Mouse (Mus musculus): ENCODE data around the gene Eefsec. TPM values are rescaled to one million over a fixed set of nuclear protein-coding genes. Genes with fewer than 3 reads are reported as not detected.

Eefsec gene
- polyA plus RNA-seq, 1 experiment from 2014 or later: 37.7 TPM

DNA sequence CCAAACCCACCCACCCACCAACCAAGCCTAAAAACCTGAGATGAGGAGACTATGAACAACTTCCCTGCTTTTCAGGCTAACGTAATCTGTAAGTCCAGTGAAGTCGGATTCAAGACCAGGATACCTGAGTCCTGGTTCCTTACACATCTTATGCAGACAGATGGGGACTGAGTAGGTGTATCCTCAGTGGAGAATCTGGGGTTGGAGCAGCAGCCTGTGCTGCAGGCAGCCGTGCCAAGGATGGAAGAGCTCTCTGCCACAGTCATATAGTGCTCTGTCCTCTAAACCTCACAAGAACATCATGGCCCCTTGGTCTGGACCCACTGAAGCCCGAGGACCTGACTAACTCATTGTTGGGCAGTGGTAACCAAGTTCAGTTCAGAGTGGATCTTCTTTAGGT is 169.1 kb downstream of the Eefsec start:
- Histone ChIP-seq H3K4me3 (no peak overlapping the region), H3K4me1 (peaks cover 9% of the 10 kb centered on the region; the same call in 1 of the 2 replicates), H3K9ac (no peak overlapping the region), H3K27me3 (no peaks in the 10 kb centered on the region), H3K36me3 (no peaks in the 10 kb centered on the region), H3K9me3 (no peaks in the 10 kb centered on the region), H3K4me2 (no peak overlapping the region), H3K27ac (no peak overlapping the region)
- WGBS: 90% methylated on average over 4 of the region's 4 CpGs
- ATAC-seq (ENCODE audit: borderline replicate concordance, extremely low read depth, low FRiP score, low TSS enrichment): no peak

DNA sequence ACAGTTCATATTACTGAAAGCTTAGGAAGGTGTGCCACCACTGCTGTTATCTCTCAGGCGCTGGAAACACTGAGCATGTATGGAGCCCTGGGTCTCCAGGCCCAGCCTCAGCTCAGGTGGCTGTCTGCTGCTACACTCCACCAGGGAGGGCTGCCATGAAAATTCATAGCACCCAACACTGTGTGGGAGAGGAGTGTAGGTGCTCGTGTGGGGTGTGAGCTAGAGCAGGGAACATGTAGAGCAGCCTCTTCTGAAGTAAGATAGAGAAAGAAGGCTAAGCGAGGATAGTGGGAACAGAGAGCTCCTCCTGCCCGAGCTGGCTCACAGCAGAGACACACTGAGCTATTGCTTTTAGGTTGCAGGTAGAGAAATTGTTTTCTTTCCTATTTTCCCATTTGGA is 170.1 kb downstream of the Eefsec start:
- H3K27me3 ChIP-seq: no peaks in the 10 kb centered on the region
- peaks cover 9% of the 10 kb centered on the region; the same call in 1 of the 2 replicates for H3K4me1 ChIP-seq
- H3K4me3 ChIP-seq: no peak overlapping the region
- WGBS: 74% methylated on average over 4 of the region's 4 CpGs
- H3K4me2 ChIP-seq: no peak overlapping the region
- ATAC-seq (ENCODE audit: borderline replicate concordance, extremely low read depth, low FRiP score, low TSS enrichment): no peak
- no peaks in the 10 kb centered on the region for H3K9me3 ChIP-seq
- no peak overlapping the region for H3K27ac ChIP-seq
- no peaks in the 10 kb centered on the region for H3K36me3 ChIP-seq
- H3K9ac ChIP-seq: no peak overlapping the region

DNA sequence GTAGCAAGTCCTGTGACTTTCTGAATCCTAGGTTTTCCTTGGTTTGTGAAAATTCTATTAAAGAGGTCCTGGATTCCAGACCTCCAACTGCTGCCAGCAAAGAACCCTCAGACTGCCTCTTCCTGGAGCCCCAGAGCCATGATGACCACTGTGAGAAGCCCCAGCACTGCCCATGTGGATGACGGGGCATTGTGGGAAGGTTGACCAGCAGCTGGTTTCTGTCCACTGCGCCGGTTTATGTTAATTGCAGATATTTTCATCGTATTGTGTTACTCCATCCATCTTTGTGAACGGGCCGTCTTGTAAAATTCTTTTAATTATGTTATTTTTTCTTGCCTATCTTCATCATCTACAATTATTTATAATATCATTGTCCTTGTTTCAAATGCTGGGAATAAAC is 171.7 kb downstream of the Eefsec start:
- no peak overlapping the region for H3K4me2 ChIP-seq
- no peak overlapping the region for H3K9ac ChIP-seq
- ATAC-seq (ENCODE audit: borderline replicate concordance, extremely low read depth, low FRiP score, low TSS enrichment): no peak; the same call in 1 of the 2 replicates
- H3K27ac ChIP-seq: no peak overlapping the region
- H3K4me1 ChIP-seq: peaks cover 9% of the 10 kb centered on the region; the same call in 1 of the 2 replicates
- no peaks in the 10 kb centered on the region for H3K9me3 ChIP-seq
- no peaks in the 10 kb centered on the region for H3K36me3 ChIP-seq
- H3K27me3 ChIP-seq: no peaks in the 10 kb centered on the region
- WGBS: 46% methylated on average over 6 of the region's 6 CpGs
- no peak overlapping the region for H3K4me3 ChIP-seq

DNA sequence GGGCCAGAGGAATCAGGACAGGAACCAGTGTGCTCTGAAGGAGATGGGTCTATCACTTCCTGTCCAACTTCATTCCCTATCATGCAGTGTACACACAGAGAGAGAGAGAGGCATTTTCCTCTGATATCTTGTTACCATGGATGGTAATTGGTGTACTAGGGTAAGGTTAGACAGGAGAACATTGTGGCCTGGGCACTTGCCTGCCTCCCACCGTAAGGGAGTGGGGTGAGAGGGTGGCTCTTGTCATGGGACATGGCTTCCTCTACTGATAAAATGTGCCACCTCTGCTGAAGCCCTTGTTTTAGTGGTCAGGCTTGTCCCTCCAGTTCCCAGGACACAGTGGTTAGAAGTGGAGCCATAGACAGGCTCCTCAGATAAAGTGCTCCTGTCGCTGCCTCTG is 178.4 kb downstream of the Eefsec start:
- Histone ChIP-seq H3K9ac (no peak overlapping the region), H3K4me2 (no peak overlapping the region), H3K27me3 (no peaks in the 10 kb centered on the region), H3K4me3 (no peak overlapping the region), H3K9me3 (no peaks in the 10 kb centered on the region), H3K4me1 (no peaks in the 10 kb centered on the region), H3K36me3 (no peaks in the 10 kb centered on the region), H3K27ac (no peak overlapping the region)
- no peak for ATAC-seq (ENCODE audit: borderline replicate concordance, extremely low read depth, low FRiP score, low TSS enrichment)
- 72% methylated on average over 2 of the region's 2 CpGs for WGBS

DNA sequence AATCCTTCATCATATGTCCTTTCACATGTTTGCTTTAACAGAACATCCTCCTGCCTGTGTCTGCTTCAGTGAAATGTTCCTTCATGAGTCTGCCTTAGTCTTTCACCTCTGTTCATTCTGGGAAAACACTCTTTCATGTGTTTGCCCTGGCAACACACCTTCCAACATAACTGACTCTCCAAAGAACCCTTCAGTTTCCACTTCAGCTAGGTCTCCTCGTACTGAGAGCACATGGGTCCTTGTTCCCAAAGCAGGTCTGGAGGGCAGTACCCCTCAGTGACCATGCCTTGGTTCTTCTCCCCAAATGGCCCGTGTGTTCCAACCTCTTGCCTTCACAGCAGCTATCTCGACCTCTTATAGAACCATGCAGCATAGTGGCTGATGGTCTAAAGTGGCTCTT is 179.3 kb downstream of the Eefsec start:
- no peak for ATAC-seq (ENCODE audit: borderline replicate concordance, extremely low read depth, low FRiP score, low TSS enrichment)
- Histone ChIP-seq H3K4me1 (no peaks in the 10 kb centered on the region), H3K9me3 (no peaks in the 10 kb centered on the region), H3K27me3 (no peaks in the 10 kb centered on the region), H3K4me3 (no peak overlapping the region), H3K36me3 (no peaks in the 10 kb centered on the region), H3K27ac (no peak overlapping the region), H3K4me2 (no peak overlapping the region), H3K9ac (no peak overlapping the region)
- 72% methylated on average over 3 of the region's 3 CpGs for WGBS

DNA sequence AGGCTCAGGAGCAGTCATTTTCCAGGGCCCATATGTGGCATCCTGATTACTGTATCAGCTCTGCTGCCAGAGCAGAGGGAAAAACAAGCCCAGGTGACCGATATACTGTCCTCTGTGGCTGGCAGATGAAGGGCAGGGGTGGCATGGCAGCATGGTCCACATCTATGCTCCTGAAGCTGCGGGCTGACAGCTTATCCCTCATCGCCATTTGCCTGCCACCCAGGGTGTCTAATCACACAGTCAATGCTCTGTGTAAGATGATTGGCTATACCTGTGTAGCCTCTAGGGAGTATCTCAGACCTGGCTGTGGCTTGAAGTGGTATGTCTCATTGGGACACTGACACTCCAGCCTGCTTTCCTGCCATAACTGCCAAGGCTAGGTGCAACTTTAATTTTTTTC is 180.3 kb downstream of the Eefsec start:
- no peak overlapping the region for H3K9ac ChIP-seq
- no peak overlapping the region for H3K4me3 ChIP-seq
- ATAC-seq (ENCODE audit: borderline replicate concordance, extremely low read depth, low FRiP score, low TSS enrichment): no peak
- no peaks in the 10 kb centered on the region for H3K4me1 ChIP-seq
- no peaks in the 10 kb centered on the region for H3K36me3 ChIP-seq
- H3K9me3 ChIP-seq: no peaks in the 10 kb centered on the region
- no peak overlapping the region for H3K27ac ChIP-seq
- no peaks in the 10 kb centered on the region for H3K27me3 ChIP-seq
- 75% methylated on average over 3 of the region's 3 CpGs for WGBS
- H3K4me2 ChIP-seq: no peak overlapping the region

DNA sequence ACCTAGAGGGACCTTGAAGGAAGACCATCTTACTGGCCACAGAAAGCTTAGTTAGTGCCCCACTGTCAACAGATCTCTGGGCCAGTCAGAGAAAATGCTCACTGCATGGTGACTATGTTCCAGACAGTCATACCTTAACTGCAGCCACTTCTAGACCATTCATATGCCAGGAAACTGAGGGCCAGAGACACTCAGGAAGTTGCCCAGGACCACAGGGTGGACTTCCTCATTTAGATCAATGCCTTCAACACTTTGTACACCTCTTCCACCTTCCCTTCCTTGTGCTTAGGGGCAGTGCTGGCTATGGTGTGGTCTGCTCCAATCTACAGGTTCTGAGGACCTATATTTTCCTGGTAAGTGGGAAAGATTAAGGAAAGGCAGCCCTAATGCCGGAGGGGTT is 181.0 kb downstream of the Eefsec start:
- H3K36me3 ChIP-seq: no peaks in the 10 kb centered on the region
- WGBS: 96% methylated on average over 1 of the region's 1 CpGs
- H3K27ac ChIP-seq: no peak overlapping the region
- H3K4me3 ChIP-seq: no peak overlapping the region
- H3K27me3 ChIP-seq: no peaks in the 10 kb centered on the region
- no peaks in the 10 kb centered on the region for H3K4me1 ChIP-seq
- no peaks in the 10 kb centered on the region for H3K9me3 ChIP-seq
- no peak overlapping the region for H3K9ac ChIP-seq
- H3K4me2 ChIP-seq: no peak overlapping the region
- no peak for ATAC-seq (ENCODE audit: borderline replicate concordance, extremely low read depth, low FRiP score, low TSS enrichment)

DNA sequence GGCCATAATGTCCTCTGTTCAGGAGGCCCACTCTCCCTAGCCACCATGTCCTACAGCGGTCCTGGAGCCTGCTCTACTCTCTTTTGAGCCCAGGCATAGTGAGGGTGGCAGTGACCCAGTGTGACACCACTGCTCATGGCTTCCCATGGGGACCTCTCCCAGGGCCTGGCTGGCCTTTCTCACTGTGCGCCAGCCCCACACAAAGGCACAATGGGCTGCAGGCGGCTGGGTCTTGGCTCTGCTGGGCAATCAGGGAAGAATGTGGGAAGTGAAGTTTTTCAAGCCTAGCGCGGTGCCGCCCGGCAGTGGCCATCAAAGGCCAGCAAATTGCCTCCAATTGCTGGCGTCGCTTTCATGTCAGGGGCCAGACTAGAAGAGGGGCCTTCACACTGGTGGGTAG is 184.2 kb downstream of the Eefsec start:
- Histone ChIP-seq H3K27me3 (no peaks in the 10 kb centered on the region), H3K36me3 (no peaks in the 10 kb centered on the region), H3K4me2 (no peak overlapping the region), H3K4me3 (no peak overlapping the region), H3K9ac (no peak overlapping the region), H3K4me1 (no peaks in the 10 kb centered on the region), H3K9me3 (no peaks in the 10 kb centered on the region), H3K27ac (no peak overlapping the region)
- WGBS: 69% methylated on average over 9 of the region's 9 CpGs
- no peak for ATAC-seq (ENCODE audit: borderline replicate concordance, extremely low read depth, low FRiP score, low TSS enrichment)

DNA sequence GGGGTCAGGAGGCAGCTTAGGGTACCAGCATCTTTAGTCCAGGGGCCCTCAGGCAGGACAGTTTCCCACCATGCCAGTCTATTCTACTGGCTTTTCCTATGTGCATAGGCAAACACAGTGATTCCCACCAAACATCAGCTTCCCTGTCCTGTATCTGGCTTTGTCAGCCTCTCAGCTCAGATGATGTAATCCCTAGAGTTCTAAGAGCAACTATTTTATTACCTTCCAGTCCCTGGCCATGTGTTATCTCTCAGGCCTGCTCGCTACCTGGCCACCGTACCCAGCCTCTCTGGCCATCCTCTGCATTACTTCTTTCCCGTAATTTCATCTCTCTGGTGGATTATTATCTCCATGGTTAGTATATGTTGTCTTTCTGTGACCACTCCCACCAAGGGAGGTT is 185.7 kb downstream of the Eefsec start:
- WGBS: 80% methylated on average over 3 of the region's 3 CpGs
- no peak overlapping the region for H3K4me3 ChIP-seq
- H3K9ac ChIP-seq: no peak overlapping the region
- H3K4me2 ChIP-seq: no peak overlapping the region
- ATAC-seq (ENCODE audit: borderline replicate concordance, extremely low read depth, low FRiP score, low TSS enrichment): no peak
- no peaks in the 10 kb centered on the region for H3K36me3 ChIP-seq
- H3K9me3 ChIP-seq: no peaks in the 10 kb centered on the region
- no peak overlapping the region for H3K27ac ChIP-seq
- H3K4me1 ChIP-seq: no peaks in the 10 kb centered on the region
- no peaks in the 10 kb centered on the region for H3K27me3 ChIP-seq

DNA sequence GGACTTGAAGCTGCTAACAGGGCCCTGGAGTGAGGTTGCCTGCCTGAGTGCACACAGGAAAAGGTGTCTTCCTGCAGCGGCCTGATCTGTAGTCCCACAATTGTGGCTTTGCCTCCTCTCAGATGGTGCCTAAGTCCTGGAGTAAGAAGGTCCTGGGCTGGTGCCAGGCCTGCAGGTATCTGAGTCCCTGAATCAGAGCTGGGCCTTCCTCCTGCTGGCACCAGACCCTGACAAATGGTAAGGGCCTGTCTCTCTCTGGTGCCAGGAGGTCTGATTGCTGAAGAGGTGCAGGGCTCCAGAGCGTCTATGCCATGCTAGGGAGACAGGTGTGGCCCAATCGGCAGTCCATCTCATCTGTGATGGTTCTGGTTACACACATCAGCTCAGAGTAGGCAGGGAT is 186.7 kb downstream of the Eefsec start:
- H3K4me2 ChIP-seq: no peak overlapping the region
- H3K9ac ChIP-seq: no peak overlapping the region
- H3K27ac ChIP-seq: no peak overlapping the region
- H3K27me3 ChIP-seq: no peaks in the 10 kb centered on the region
- no peaks in the 10 kb centered on the region for H3K36me3 ChIP-seq
- no peak overlapping the region for H3K4me3 ChIP-seq
- 92% methylated on average over 3 of the region's 3 CpGs for WGBS
- H3K9me3 ChIP-seq: no peaks in the 10 kb centered on the region
- H3K4me1 ChIP-seq: no peaks in the 10 kb centered on the region
- ATAC-seq (ENCODE audit: borderline replicate concordance, extremely low read depth, low FRiP score, low TSS enrichment): no peak

DNA sequence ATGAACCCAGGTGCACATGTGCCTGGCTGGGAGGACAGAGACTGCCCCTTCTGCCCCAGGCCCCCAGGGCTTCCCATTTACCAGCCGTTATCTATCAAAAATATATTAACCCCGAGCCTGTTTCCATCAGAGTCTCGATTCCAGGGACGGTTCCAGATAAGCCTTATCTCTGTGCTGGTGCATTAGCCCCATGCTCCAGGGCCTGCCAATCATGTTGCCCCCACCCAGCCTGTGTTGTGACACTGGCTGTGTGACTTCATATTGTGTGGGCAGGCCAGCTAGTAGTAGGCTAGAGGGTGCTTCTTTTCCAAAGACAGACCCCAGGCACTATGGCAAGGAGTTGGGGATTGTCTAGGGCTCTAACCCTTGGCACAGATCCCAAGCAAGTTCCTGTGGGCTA is 190.9 kb downstream of the Eefsec start:
- WGBS: 27% methylated on average over 4 of the region's 4 CpGs

DNA sequence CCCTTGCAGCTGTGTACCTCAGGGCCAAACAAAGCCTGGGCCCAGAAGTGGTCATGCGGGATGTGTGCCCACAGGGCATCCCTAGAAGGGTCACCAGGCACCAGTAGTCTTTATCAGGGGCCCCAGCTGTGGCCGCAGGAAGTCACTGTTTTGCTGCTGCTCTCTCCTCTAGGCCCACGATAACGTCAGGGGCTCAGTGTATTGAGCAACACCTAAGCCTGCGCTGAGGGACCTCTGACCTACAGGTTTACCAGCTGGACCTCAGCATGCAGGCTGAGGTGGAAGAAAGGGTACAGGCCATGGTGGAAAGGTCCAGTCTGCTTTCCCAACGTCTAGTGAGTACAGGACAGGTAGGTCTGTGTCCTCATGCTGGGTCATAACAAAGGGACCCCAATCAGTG is 192.3 kb downstream of the Eefsec start:
- Histone ChIP-seq H3K36me3 (no peaks in the 10 kb centered on the region), H3K9ac (no peak overlapping the region), H3K4me3 (no peak overlapping the region), H3K27me3 (no peaks in the 10 kb centered on the region), H3K27ac (no peak overlapping the region), H3K4me1 (no peaks in the 10 kb centered on the region), H3K4me2 (no peak overlapping the region), H3K9me3 (no peaks in the 10 kb centered on the region)
- ATAC-seq (ENCODE audit: borderline replicate concordance, extremely low read depth, low FRiP score, low TSS enrichment): no peak
- 61% methylated on average over 6 of the region's 6 CpGs for WGBS

More for the DNA sequence above, 190.9 kb downstream of the Eefsec start:
- no peak overlapping the region for H3K4me2 ChIP-seq
- H3K4me1 ChIP-seq: no peaks in the 10 kb centered on the region
- H3K9ac ChIP-seq: no peak overlapping the region
- H3K27me3 ChIP-seq: no peaks in the 10 kb centered on the region
- H3K36me3 ChIP-seq: no peaks in the 10 kb centered on the region
- H3K27ac ChIP-seq: no peak overlapping the region
- H3K9me3 ChIP-seq: no peaks in the 10 kb centered on the region
- H3K4me3 ChIP-seq: no peak overlapping the region
- ATAC-seq (ENCODE audit: borderline replicate concordance, extremely low read depth, low FRiP score, low TSS enrichment): no peak

DNA sequence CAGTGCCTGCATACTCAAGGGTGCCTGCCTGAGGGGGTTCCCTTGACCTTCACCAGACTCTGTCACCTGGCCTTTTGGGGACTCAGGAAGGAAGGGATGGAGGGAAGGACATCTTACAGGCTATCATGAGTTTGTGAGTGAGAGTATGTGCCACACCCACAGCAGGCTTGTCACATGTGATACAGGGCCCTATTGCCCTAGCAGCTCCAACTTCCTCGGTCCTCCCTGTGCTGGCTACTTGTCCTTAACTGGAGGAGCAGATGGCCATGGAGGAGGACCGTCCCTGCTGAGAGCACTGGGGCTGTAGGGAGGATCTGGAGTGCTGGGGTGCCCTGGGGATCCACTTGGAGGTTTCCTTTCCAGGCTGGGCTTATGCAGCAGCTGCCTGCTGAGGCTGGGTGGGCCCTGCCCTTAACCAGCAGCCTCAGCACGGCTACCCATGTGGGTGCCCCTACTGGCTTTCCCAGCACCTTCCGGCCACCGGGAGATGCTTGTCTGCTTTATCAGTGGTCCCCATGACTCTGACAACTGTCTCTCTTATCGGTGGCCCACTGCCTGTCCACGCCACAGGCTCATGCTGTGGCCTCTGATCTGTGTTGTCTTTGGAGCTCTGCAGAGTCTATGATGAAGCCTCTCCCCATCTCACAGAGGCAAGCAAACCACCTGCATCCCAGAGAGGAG is 194.4 kb downstream of the Eefsec start:
- no peak for ATAC-seq (ENCODE audit: borderline replicate concordance, extremely low read depth, low FRiP score, low TSS enrichment)
- no peaks in the 10 kb centered on the region for H3K9me3 ChIP-seq

More for the DNA sequence above, 194.4 kb downstream of the Eefsec start:
- Histone ChIP-seq H3K4me2 (no peak overlapping the region), H3K4me1 (no peaks in the 10 kb centered on the region), H3K36me3 (no peaks in the 10 kb centered on the region), H3K9ac (no peak overlapping the region), H3K27ac (no peak overlapping the region), H3K27me3 (no peaks in the 10 kb centered on the region), H3K4me3 (no peak overlapping the region)
- WGBS: 64% methylated on average over 7 of the region's 7 CpGs

Data from lung, embryonic 15.5 days (tissue).